Mouse (Mus musculus) embryo, embryonic 10.5 days (tissue): ENCODE results near the gene Myh13.

Experiments used
- DNase-seq: peaks from one replicate; pipeline ENCODE4 v3.0.0-alpha.2; 2015; ENCODE audit warnings: low spot score

The Myh13 gene

GRCm38 (mm10) chr11:67321358-67321757, at the start of gene Myh13:
Gene Myh13, plus strand, starts transcription at chr11:67321658.
- no peak for DNase-seq

GRCm38 (mm10) chr11:67276601-67277174, 44.8 kb upstream of the Myh13 start, which contains the start of gene Myh8:
Gene Myh8, plus strand, starts transcription at chr11:67277124.
- DNase-seq = no peak

DNA sequence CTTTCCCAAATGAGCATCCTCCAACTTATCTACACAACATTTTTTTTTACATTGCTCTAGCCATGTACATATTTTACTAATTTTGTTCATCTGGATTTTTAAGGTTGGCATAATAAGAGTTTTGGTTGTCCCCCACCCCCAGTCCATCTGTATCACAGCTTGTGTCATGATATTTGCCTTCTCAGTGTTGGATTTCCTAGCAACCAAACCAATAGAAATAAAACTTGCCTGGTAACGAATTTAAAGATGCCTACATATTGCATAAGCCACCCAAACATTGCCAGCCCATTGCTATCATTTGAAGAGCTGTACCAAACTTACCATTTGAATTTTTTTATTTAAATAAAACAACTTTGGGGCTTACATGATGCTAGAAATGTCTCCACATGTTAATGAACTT, 28.0 kb upstream of the Myh13 start:
- no peak for DNase-seq

DNA sequence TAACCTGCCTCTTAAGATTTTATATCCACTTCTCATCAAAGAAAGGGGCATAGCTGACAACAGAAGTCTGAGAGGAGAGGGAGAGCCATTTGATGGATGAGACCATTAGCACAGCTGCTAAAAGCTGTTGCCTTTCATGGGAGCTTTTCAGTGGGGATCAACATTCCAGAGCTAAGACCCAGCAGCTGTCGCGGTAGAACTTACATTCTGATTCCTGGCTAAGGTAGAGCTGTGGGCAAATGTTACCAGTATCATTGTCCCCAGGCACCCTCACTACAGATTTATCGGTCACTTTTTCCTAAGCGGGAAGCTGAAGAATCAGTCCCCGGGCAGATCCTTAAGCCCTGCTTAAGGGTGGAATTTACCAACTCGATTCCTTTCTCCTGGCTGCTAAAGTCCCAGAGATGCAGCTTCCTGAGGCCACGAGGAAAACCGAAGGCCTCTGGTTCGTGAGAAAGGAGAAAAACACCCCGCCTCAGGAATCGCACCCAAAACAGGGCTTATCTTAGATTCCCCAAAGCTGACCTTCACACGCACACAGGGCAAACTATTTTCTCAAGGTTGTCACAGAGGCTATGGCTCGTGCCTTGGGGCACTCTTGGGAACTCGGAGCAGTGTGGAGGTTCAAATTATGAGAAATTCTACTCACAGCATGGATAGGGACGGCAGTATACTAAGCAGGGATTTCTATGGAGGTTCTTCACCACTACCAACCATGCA, 7.6 kb upstream of the Myh13 start:
- peak; percentile 59 for DNase-seq

GRCm38 (mm10) chr11:67326536-67326935, 5.1 kb downstream of the Myh13 start:
- no peak for DNase-seq

GRCm38 (mm10) chr11:67344556-67344955, 23.1 kb downstream of the Myh13 start:
- no peak for DNase-seq

DNA sequence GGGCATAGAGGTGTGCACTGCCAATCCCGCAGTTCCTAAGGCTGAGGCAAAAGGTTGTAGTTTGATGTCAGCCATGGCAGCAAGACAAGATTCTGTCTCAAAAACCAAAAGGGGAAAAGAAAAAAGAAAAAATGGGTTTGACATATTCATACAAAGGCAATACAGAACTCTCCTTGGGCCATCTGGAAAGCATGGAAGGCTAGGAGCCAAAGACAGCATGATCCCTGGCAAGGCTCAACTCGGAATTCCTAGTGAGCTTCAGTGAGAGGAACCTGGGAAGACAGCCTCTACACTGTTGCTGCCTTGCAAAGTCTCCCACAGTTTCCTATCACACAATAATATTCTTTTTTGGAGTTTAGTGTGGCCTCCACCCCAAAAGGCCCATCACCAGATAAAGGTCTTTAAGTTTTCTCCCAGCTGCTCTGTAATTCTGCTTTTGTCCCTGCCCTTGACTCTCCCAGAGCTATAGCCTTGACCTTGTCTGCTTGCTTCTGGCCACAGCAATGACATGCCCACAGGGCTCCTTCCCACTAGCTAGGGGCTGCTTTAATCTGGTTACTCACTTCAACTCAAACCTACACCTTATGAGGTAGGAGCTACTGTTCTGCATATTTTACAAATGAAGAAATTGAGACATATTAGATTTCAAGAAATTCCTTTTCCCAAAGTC, 23.9 kb downstream of the Myh13 start:
- DNase-seq = no peak

DNA sequence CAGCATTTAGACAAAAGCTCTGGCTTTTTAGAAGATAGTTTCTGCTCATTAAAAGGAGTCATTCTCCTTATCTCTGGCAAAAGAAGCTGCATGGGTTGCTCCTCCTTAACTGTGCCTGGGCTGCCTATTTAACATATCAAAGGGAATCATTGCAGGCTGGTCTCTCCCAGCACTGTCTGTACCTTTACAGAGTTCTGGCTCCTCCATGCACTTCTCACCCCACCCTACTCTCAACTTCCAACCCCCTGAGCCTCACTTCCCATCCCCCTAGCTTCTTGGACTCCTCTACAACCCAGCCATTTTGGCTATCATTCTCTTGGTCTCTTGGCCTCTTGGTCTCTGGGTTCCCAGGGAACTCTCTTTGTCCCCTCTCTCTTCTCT, 24.4 kb downstream of the Myh13 start:
- DNase-seq = no peak

DNA sequence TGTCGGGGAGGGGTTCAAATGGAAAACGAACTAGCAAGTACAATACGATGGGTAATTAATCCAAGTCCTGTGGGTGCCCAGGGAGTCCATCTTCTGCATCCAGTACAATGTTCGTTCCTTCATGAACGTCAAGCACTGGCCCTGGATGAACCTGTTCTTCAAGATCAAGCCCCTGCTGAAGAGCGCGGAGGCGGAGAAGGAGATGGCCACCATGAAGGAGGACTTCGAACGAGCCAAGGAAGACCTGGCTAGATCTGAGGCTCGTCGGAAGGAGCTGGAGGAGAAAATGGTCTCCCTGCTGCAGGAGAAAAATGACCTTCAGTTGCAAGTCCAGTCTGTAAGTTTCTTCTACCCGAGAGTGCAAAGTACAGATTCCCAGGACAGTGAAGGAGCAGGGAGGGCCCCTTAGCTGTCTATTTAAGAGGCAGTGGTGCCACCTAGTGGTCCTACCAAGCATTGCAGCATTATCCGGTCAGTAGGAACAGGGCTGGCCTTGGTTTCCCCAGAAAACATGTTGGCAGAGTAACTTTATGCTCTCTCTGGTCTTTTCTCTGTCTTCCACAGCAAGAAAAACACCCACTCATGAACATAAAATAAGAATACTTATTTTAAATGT, 28.8 kb downstream of the Myh13 start:
- peak; percentile 92 for DNase-seq

DNA sequence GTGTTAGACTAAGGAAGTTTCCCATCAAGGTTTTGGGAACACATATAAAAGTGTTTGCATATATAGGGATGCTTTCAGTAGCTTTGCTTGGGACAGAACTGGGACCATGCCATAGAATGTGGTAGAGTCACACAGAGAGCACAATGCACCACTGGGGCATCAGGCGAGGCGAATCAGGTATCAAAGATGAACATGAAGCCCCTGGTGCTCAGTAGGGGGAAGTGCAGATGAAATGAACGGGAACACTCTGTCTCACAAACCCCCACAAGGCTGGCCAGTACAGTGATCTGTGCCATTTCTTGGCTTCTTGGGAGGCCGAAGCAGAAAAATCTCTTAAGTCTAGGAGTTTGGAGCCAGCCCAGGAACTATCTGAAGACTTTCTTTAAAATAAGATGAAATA, 31.6 kb downstream of the Myh13 start:
- DNase-seq = peak; percentile 6

GRCm38 (mm10) chr11:67358031-67358430, 36.6 kb downstream of the Myh13 start:
- DNase-seq = no peak

GRCm38 (mm10) chr11:67362236-67362635, 40.8 kb downstream of the Myh13 start:
- no peak for DNase-seq

GRCm38 (mm10) chr11:67364551-67364950, 43.1 kb downstream of the Myh13 start:
- no peak for DNase-seq

GRCm38 (mm10) chr11:67364986-67365721, 43.7 kb downstream of the Myh13 start:
- DNase-seq = no peak

- no peak for DNase-seq
These were observed 45.5 kb downstream of the Myh13 start for GRCm38 (mm10) chr11:67366936-67367335.

DNA sequence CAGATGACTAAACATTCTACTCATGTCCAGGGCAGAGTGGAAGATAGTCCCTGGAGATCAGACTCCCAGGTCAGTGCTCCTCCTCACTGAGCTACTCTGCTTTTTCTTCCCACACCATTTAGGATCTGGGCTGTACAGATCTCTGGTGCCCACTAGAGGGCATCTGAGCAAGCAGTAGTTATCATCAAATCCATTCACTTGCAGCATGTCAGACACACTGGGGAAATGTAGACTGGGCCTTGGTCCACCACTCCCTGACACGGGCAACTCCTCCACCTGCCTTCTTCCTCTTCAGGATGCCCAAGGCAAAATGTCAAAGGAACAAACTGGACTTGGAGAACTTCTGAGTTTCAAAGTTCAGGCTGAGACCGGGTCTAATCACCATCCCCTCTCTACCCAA, 51.9 kb downstream of the Myh13 start:
- DNase-seq = peak; percentile 64

- peak; percentile 63 for DNase-seq
These were observed 54.9 kb downstream of the Myh13 start for GRCm38 (mm10) chr11:67376308-67376707.

- DNase-seq = peak; percentile 78
These were observed 58.4 kb downstream of the Myh13 start for GRCm38 (mm10) chr11:67379703-67380510.

DNA sequence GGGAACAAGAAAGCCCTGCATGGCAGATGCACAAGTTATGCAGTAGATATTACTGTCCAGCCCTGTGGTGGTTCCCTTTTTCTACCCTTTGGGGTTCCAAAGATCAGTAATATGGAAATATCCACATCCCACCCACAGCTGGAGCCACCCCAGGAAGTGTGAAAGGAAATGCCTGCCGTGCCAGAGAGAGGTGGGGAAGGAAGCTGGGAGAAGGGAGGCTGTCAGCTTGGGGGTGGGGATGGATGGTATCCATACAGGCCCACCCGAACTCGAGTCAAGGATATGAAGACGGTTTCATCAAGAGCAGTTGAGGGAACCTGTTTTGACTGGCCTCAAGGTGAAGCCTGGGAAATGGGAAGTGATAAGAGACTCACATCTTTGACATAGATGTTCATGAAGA, 60.4 kb downstream of the Myh13 start:
- no peak for DNase-seq

DNA sequence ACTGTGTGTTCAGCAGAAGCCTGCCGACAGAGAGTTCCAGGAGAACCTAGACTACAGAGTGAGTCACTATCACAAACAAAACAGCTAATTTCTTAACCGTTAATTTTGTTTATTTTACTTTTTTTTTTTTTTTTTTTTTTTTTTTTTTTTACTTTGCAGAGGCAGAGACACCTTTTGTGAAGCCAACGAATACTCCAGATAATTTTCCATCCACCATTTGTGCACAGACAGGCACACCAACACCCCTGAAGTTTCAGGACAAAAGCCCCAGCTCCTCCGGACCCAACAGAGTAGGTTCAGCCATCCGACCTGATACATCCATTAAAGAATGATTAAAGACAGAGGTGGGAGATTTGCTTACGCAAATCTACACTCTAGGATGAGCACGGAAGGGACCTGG, 63.2 kb downstream of the Myh13 start:
- DNase-seq = no peak

- DNase-seq = peak; percentile 5
These were observed 65.5 kb downstream of the Myh13 start for GRCm38 (mm10) chr11:67386815-67387415.
